Mouse (Mus musculus) midbrain, embryonic 12.5 days (tissue): ENCODE measurements around the gene Lamc2. TPM values are rescaled to one million over a fixed set of nuclear protein-coding genes. Genes with fewer than 3 reads are reported as not detected.

Source experiments
- ATAC-seq: fragments of 200-750 bp; cut with Nextera tagmentation; 2 replicates; pipeline ENCODE4 v1.8.0; 2017; ENCODE audit warnings: low read depth, moderate TSS enrichment, moderate library complexity; ENCODE audit not compliant: low FRiP score
- H3K27ac ChIP-seq: fragments of 300-500 bp; sonication (generic); replicated peaks from 2 replicates; pipeline ENCODE4 v1.5.1; 2016; ENCODE audit warnings: mild to moderate bottlenecking
- H3K27me3 ChIP-seq: fragments of 300-500 bp; sonication (generic); 2 replicates; pipeline ENCODE4 v1.6.1; 2016; ENCODE audit warnings: mild to moderate bottlenecking
- H3K36me3 ChIP-seq: fragments of 300-500 bp; sonication (generic); 2 replicates; pipeline ENCODE4 v1.6.1; 2016
- H3K4me1 ChIP-seq: fragments of 300-500 bp; sonication (generic); 2 replicates; pipeline ENCODE4 v1.6.1; 2016
- H3K4me2 ChIP-seq: fragments of 300-500 bp; sonication (generic); replicated peaks from 2 replicates; pipeline ENCODE4 v1.6.1; 2016; ENCODE audit warnings: mild to moderate bottlenecking, moderate library complexity
- H3K4me3 ChIP-seq: fragments of 300-500 bp; sonication (generic); 2 replicates; pipeline ENCODE4 v1.5.1; 2016; ENCODE audit warnings: mild to moderate bottlenecking
- H3K9ac ChIP-seq: fragments of 300-500 bp; sonication (generic); replicated peaks from 2 replicates; pipeline ENCODE4 v1.6.1; 2016; ENCODE audit warnings: mild to moderate bottlenecking, moderate library complexity
- H3K9me3 ChIP-seq: fragments of 300-500 bp; sonication (generic); 2 replicates; pipeline ENCODE4 v1.6.1; 2016; ENCODE audit warnings: mild to moderate bottlenecking
- WGBS: fragments of 180-500 bp; shearing (Covaris S2); methylation state at CpG from one replicate; pipeline ENCODE4 v1.1.7; 2016; 5-methylcytosine and 5-hydroxymethylcytosine counted together
- polyA plus RNA-seq: library from polyadenylated mRNA; unstranded; fragments of >200 nt; fragmentation: Nextera tagmentation; extraction: Ambion mirVana; gene quantifications from 2 replicates; pipeline ENCODE4 v1.2.1, GENCODE M21; 2016

Lamc2 gene
- polyA plus RNA-seq, 1 experiment from 2014 or later: 0.88 TPM

DNA sequence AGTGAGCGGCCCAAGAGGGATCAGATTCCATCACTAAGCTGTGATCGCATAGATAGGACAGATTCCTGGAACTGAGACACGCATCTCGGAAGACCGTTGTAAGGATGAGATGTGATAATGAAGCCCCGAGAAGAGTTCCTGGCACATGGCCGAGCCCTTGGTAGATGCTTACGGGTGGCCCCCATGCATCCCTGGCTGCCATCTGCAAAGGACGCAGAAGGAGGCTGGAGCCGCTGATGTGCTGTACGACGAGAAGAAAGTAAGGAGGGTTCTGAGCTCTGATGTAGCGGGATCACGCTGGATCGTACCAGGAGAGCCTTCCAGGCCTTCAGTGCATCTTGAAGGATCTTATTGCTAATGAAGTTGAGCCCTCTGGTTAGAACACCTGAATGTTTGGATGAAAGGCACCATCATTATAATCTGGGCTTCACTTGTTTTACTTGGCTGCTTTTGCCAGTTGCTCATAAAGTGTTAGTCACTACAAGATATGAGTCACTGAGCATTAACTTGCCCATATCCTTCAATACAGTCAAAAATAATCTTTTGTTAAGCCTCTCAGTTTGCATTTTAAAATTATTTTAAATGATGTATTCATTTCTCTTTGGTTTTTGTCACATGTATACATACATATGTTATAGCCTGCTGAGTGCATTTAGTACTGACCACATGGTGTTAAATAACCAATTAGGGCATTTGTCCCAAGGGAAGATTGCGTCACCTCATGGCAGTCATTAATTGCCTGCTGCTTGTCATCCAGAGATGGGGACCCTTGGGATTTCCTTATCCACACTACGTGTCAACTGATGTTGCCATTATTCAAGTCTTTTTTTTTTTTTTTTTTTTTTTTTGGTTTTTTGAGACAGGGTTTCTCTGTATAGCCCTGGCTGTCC, 83.7 kb downstream of the Lamc2 start:
- Histone ChIP-seq H3K4me3 (no peak overlapping the region), H3K4me1 (peaks cover 3% of the 10 kb centered on the region; the same call in 1 of the 2 replicates), H3K27ac (no peak overlapping the region), H3K27me3 (peaks cover 6% of the 10 kb centered on the region; the same call in 1 of the 2 replicates), H3K9ac (no peak overlapping the region), H3K4me2 (no peak overlapping the region), H3K9me3 (no peaks in the 10 kb centered on the region), H3K36me3 (no peaks in the 10 kb centered on the region)
- ATAC-seq: no peak
- 95% methylated on average over 17 of the region's 17 CpGs for WGBS

DNA sequence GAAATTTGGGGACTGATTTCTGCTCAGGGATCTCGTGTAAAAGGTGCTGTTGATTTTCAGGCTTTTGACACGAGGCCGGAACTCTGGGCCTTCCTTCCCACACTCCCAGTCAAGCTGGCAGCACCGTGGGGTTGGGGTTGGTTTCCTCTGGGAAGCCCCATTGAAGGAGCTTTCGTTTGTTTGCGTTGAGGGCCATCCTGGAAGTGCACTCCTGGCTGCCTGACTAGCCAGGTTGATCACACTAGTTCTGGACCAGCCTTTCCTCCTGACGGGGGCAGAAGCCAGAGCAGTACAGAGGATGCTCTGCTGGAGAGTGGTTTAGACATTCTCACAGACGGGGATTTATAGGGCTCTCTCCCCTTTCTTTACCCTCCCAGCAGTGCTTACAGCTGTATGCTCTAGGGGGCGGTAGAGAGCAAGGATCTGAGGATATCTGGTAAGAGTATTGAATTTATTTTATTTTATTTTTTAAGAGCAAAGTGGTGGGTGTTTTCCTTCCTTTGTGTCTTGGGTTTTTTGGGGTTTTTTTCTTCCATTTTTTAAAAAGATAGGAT, 84.8 kb downstream of the Lamc2 start:
- Histone ChIP-seq H3K9ac (no peak overlapping the region), H3K4me1 (peaks cover 6% of the 10 kb centered on the region; the same call in 1 of the 2 replicates), H3K4me3 (no peak overlapping the region), H3K9me3 (no peaks in the 10 kb centered on the region), H3K27me3 (peaks cover 6% of the 10 kb centered on the region; the same call in 1 of the 2 replicates), H3K27ac (no peak overlapping the region), H3K36me3 (no peaks in the 10 kb centered on the region), H3K4me2 (no peak overlapping the region)
- ATAC-seq: no peak
- WGBS: 33% methylated on average over 9 of the region's 9 CpGs

GRCm38 (mm10) chr1:153100912-153101311, 85.3 kb downstream of the Lamc2 start:
- no peaks in the 10 kb centered on the region for H3K9me3 ChIP-seq
- ATAC-seq: no peak
- H3K27ac ChIP-seq: no peak overlapping the region

DNA sequence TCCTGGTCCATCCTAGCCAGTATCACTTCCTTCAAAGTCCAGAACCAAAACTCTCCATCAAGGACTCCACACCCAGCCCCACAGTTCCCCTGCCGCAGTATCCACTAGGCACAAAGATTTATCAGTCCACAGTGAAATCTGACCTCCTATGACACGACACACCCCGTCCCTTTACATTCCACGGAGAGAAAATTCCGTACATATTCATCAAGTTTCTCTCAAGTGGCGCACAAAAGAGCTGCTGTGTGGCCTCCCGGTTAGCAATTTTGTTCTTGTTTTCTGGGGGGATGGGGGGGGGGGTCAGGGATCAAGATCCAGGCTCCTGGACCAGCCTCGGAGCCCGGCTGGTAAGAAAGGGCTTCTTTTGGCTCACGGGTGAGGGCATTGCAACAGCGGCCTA, 87.7 kb downstream of the Lamc2 start:
- Histone ChIP-seq H3K9ac (no peak overlapping the region; the same call in 1 of the 2 replicates), H3K4me3 (no peak overlapping the region), H3K36me3 (no peaks in the 10 kb centered on the region), H3K27ac (no peak overlapping the region), H3K27me3 (peaks cover 30% of the 10 kb centered on the region), H3K9me3 (no peaks in the 10 kb centered on the region), H3K4me2 (no peak overlapping the region), H3K4me1 (peaks cover 8% of the 10 kb centered on the region; the same call in 1 of the 2 replicates)
- 39% methylated on average over 11 of the region's 11 CpGs for WGBS
- ATAC-seq: no peak

More at GRCm38 (mm10) chr1:153100912-153101311, 85.3 kb downstream of the Lamc2 start:
- H3K4me3 ChIP-seq: no peak overlapping the region
- 52% methylated on average over 9 of the region's 9 CpGs for WGBS
- peaks cover 8% of the 10 kb centered on the region; the same call in 1 of the 2 replicates for H3K27me3 ChIP-seq
- H3K4me2 ChIP-seq: no peak overlapping the region
- H3K4me1 ChIP-seq: peaks cover 8% of the 10 kb centered on the region; the same call in 1 of the 2 replicates
- no peak overlapping the region for H3K9ac ChIP-seq
- no peaks in the 10 kb centered on the region for H3K36me3 ChIP-seq

DNA sequence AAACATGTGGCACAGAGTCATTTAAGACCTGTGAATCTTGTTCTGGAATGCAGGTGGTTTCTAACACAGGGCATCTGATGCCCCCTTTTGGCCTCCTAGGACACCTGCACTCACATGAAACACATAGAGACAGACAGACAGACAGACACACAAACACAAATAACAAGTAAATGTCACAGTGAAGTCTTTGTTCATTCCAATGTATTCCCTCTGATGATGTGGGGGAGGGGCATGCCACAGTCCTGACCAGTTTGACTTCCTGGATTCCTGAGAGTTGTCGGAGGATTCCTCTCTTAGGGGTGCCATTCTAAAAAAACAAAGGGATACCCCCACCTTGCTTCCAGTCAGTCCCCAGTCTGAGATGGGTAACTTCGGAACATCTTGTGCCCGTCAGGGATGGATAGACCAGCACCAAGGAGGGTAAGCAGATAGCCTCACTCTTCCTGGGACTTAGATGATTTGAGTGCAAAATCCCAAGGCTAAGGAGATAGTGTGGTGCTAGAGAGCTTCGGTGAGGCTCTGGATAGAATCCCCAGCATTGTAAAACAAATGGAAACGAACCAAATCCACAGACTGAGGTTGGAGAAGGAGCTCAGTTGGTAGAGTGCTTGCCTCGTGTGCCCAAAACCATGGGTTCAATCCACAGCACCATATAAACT, 89.1 kb downstream of the Lamc2 start:
- WGBS: 92% methylated on average over 6 of the region's 6 CpGs

DNA sequence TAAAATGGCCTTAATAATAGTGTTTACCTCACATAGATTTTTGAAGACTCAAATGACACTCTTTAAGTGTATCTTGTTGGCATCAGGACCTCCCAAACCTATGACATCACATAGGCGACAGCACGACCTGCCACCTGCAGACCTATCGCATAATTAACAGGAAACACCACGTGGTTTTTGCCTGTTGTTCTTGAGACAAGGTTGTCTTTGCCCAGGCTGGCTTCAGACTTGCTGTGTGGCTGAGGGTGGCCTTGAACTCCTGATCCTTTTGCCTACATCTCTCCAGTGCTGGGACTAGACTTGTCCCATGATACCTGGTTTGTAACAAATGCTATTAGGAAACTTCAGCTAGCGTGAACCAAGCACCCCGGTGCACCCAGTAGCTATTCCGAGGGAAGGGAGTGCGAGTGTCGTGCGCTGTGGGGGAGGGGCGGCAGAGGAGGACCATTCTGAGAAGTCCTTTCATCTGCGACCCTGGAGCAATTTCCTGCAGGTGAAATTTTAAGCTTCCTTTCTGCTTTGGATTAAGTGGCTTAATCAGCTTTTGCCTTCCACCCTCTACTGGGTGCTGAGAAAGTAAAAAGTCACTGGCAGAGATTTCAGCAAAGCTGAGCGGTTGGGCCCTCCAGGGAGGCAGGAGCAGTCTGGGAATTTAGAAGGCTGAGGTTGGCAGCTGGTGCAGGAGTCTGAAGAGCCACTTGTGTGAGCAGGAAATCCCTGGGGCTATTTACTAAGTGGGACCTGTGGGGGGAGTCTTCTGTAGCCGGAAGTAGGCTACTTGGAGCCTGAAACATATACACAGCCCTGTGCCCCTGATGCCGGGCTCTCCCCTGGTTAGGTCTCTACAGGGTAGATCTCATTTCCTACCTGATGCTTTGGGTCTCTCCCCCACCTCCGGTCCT, 90.2 kb downstream of the Lamc2 start:
- Histone ChIP-seq H3K4me1 (peaks cover 8% of the 10 kb centered on the region; the same call in 1 of the 2 replicates), H3K27ac (no peak overlapping the region), H3K9me3 (no peaks in the 10 kb centered on the region), H3K9ac (no peak overlapping the region), H3K4me2 (no peak overlapping the region), H3K27me3 (peaks cover 38% of the 10 kb centered on the region), H3K4me3 (no peak overlapping the region), H3K36me3 (no peaks in the 10 kb centered on the region)
- no peak for ATAC-seq
- 16% methylated on average over 16 of the region's 16 CpGs for WGBS

More for the DNA sequence above, 89.1 kb downstream of the Lamc2 start:
- Histone ChIP-seq H3K9me3 (no peaks in the 10 kb centered on the region), H3K4me2 (no peak overlapping the region), H3K36me3 (no peaks in the 10 kb centered on the region), H3K4me1 (peaks cover 8% of the 10 kb centered on the region; the same call in 1 of the 2 replicates), H3K27ac (no peak overlapping the region), H3K27me3 (peaks cover 33% of the 10 kb centered on the region), H3K9ac (no peak overlapping the region), H3K4me3 (no peak overlapping the region)
- ATAC-seq: no peak

DNA sequence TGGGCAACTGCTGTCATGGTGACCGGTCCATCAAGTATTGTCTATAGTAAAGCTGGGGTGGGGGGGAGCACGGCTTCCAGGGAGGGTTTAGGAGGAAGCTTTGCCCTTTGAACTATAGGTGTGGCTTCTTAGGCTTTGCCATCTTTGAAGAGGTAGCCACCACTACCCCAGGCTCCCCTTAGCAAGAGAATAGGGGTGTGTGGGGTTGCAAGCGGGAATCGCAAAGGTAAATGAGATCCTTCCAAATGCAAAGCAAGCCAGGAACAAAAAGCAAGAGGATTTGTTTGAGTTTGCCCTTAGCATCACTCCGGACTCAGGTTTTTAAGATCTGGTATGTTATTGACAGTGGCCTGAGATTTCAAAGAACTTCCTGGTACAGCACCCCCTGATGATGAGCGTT, 90.9 kb downstream of the Lamc2 start:
- 33% methylated on average over 6 of the region's 6 CpGs for WGBS
- no peak for ATAC-seq
- Histone ChIP-seq H3K9ac (no peak overlapping the region), H3K4me1 (peaks cover 8% of the 10 kb centered on the region; the same call in 1 of the 2 replicates), H3K9me3 (no peaks in the 10 kb centered on the region), H3K36me3 (no peaks in the 10 kb centered on the region), H3K27ac (no peak overlapping the region), H3K4me2 (no peak overlapping the region), H3K27me3 (peaks cover 36% of the 10 kb centered on the region), H3K4me3 (no peak overlapping the region)

DNA sequence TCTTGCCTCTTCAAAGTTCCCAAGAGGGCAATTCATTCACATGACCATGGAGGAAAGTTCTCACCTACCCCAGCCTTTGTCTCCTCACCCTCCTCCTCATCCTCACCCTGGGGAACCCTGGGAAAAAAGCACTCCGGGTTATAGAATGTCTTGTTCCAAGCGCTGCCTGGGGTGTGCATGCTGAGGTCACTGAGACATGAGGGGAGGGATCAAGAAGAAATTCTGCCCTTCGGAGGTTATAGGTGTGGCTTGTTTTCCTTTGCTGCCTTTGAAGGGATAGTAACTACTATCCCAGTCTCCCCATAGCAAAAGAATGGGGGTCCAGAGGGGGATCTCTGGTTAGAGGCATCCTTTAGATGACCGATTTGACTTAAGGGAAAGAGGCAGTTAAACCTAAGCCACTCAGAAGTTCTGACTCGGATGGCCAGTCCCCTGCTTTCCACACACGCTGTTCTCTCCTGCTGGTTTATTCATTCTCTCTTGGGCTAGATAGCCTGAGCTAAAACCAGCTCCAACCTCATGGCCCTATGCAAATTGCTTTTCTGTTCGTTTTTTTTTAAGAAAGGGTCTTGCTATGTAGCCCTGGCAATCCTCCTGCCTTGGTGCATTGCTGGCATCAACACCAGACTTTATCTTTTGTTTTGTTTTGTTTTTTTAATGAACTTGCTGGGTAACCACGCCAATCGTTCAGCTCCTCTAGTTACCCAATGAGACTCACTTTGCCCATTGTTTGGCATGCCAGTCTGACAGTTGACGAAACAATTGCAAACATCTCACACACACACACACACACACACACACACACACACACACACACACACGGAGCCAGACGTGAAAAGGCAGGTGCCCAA, 91.8 kb downstream of the Lamc2 start:
- no peak overlapping the region for H3K4me2 ChIP-seq
- no peak overlapping the region for H3K4me3 ChIP-seq
- no peak overlapping the region for H3K9ac ChIP-seq
- peaks cover 8% of the 10 kb centered on the region; the same call in 1 of the 2 replicates for H3K4me1 ChIP-seq
- no peaks in the 10 kb centered on the region for H3K9me3 ChIP-seq
- no peak for ATAC-seq
- peaks cover 36% of the 10 kb centered on the region for H3K27me3 ChIP-seq
- H3K27ac ChIP-seq: no peak overlapping the region
- H3K36me3 ChIP-seq: no peaks in the 10 kb centered on the region
- WGBS: 29% methylated on average over 12 of the region's 12 CpGs

DNA sequence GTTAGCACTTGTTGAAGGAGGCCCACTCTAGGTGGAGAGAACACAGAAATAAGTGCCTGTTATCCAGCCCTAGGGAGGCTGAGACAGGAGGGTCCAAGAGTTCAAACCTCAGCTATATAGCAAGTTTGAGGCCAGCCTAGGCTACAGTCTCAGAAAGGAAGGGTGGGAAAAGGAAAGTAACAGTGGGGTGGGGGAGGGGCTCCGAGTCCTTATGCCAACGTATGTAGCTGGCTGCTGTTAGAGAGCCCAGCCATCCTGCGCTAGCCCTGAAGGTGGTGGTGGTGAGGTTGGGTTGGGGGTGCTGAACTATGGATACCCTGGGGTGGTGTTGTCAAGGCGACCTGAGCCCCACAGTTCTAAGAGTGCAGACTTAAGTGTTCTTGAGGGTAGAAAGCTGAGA, 92.7 kb downstream of the Lamc2 start:
- H3K27me3 ChIP-seq: peaks cover 36% of the 10 kb centered on the region
- no peak overlapping the region for H3K9ac ChIP-seq
- H3K27ac ChIP-seq: no peak overlapping the region
- H3K4me1 ChIP-seq: peaks cover 5% of the 10 kb centered on the region; the same call in 1 of the 2 replicates
- no peak for ATAC-seq
- 71% methylated on average over 4 of the region's 4 CpGs for WGBS
- H3K9me3 ChIP-seq: no peaks in the 10 kb centered on the region
- H3K36me3 ChIP-seq: no peaks in the 10 kb centered on the region
- H3K4me3 ChIP-seq: no peak overlapping the region
- H3K4me2 ChIP-seq: no peak overlapping the region

DNA sequence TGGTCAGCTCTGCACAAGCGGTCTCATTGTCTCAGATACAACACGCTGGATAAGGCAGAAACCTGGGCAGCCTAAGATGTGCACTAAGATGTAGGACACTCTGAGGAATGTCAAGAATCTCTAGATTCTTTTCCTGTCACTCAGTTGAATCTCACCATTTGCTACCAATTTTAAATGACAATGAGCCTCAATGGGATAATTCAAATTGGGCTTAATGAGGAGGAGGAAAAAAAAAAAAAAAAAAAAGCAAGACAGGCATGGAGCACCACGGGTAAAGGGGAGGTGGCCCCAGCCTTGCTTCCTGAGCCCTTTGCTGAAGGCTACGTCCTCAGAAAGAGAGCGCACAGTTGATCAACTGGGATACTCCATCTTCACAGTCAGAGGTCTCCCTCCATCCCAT, 93.1 kb downstream of the Lamc2 start:
- no peaks in the 10 kb centered on the region for H3K9me3 ChIP-seq
- no peak overlapping the region for H3K4me3 ChIP-seq
- 58% methylated on average over 5 of the region's 5 CpGs for WGBS
- no peak overlapping the region for H3K27ac ChIP-seq
- H3K4me1 ChIP-seq: peaks cover 5% of the 10 kb centered on the region; the same call in 1 of the 2 replicates
- H3K9ac ChIP-seq: no peak overlapping the region
- H3K27me3 ChIP-seq: peaks cover 36% of the 10 kb centered on the region
- no peak overlapping the region for H3K4me2 ChIP-seq
- H3K36me3 ChIP-seq: no peaks in the 10 kb centered on the region
- no peak for ATAC-seq
